Mouse (Mus musculus) inflammation-experienced regulatory T-cells, adult 6 months (primary cell): ENCODE results near the gene Krt35. TPM values are rescaled to one million over a fixed set of nuclear protein-coding genes. Genes with fewer than 3 reads are reported as not detected.

Experiments
- ATAC-seq: one replicate; pipeline ENCODE4 v1.8.0; 2017
- polyA plus RNA-seq, 3 experiments: library from polyadenylated mRNA; unstranded; fragments of 100-300 nt; shearing (Covaris generic); gene quantifications; one replicate each; pipeline ENCODE4 v1.2.1; 2017

Krt35 gene
- polyA plus RNA-seq, 3 experiments from 2014 or later, result not detected

- no peak for ATAC-seq
These were observed 37.2 kb downstream of the Krt35 start for GRCm38 (mm10) chr11:100058875-100059274.

DNA sequence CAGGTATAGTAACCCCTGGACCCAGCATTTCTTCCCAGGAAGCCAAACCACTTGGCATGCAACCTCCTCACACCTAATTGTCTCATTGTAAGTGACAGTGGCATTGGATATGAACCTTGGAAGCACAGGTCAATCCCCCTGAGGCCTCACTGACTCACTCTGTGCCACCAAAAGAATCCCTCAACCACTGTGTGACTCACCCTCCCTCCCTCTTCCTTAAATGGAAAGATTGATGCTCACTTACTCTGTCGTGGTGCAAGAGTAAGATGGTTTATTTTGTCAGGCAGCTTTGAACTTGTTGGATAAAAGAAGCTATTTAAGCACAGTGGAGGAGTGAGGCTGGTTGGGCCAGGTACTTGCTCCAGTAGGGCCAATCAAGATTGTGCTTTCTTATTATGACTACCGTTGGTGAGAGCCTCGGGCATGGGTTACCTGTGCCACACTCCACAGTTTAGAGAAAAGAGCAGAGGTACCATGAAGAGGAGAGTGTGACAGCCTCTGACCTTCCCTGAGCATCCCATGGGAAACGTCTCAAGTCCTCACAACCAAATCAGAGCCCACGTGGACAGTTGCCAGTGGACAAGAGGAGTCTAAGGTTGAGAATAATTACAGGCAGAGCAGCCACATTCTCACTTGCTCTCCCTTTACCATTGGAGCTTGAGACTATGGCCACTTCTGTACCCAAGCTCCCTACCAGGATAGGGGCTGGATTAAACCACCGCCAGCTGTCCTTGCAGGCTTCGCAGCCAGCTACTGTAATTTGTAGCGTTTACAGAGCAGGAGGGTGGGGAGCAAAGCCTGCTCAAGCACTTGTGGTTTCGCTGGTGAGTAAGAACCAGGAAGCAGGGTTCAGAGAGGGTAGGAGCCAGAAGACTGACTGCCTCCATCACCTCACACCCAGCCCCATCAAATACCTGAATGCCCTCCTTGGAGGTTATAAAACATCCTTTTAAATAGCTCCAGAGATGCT lies 40.1 kb downstream of the Krt35 start:
- no peak for ATAC-seq

- ATAC-seq, result no peak
These were observed 45.6 kb downstream of the Krt35 start, which contains the start of gene Krt31 for GRCm38 (mm10) chr11:100050451-100050850. Gene Krt31 (minus strand): TSS chr11:100050551.

- ATAC-seq, result no peak
These were observed 48.8 kb downstream of the Krt35 start for GRCm38 (mm10) chr11:100047193-100047592.

DNA sequence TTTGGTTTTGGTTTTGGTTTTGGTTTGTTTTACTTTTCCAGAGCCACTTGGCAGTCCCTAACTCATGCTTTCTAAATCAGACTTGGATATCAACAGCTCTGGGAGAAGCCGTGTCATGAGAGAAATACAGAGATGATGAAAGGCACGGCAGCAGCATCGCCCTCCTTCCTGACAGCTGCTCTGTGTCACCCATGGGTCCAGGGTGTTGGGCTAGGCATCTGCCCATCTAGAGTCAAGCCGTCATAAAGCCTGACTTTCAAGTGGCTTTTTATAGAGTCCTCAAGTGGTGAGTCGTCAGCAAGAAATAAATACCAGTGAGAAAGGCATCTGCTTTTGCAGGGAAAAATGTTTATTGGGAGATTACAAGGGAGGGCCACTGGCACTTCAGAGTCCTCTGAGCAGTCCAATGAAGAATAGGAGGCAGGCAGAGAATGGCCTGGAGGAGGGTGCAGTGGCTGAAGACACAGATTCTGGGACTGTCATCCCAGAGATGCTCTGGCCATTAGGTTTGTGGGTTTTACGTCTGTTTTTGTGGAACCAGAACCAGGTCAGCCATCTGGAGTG lies 49.7 kb downstream of the Krt35 start:
- no peak for ATAC-seq

Other genes with a start within 250 kb of the Krt35 start
- not detected for gene Krtap4-16, start 244.6 kb downstream of the Krt35 start, polyA plus RNA-seq
- not detected for gene Gm11568, start 238.3 kb downstream of the Krt35 start, polyA plus RNA-seq
- not detected for gene Gm11559, start 231.8 kb downstream of the Krt35 start, polyA plus RNA-seq
- gene Krtap9-1, start 222.9 kb downstream of the Krt35 start, polyA plus RNA-seq, result not detected
- not detected for gene Gm11567, start 217.1 kb downstream of the Krt35 start, polyA plus RNA-seq
- not detected for gene Krtap31-1, start 188.3 kb downstream of the Krt35 start, polyA plus RNA-seq
- not detected for gene Gm11565, start 181.5 kb downstream of the Krt35 start, polyA plus RNA-seq
- gene Krtap31-2, start 159.9 kb downstream of the Krt35 start, polyA plus RNA-seq, result not detected
- gene Krtap9-5, start 147.8 kb downstream of the Krt35 start, polyA plus RNA-seq, result not detected
- not detected for gene Krtap29-1, start 117.2 kb downstream of the Krt35 start, polyA plus RNA-seq
- gene Krtap16-1, start 109.6 kb downstream of the Krt35 start, polyA plus RNA-seq, result not detected
- not detected for gene Krtap17-1, start 102.2 kb downstream of the Krt35 start, polyA plus RNA-seq
- not detected for gene Krt33a, start 80.0 kb downstream of the Krt35 start, polyA plus RNA-seq
- not detected for gene Krt33b, start 66.4 kb downstream of the Krt35 start, polyA plus RNA-seq
- gene Krt34, start 54.7 kb downstream of the Krt35 start, polyA plus RNA-seq, result not detected
- not detected for gene Krt31, start 45.7 kb downstream of the Krt35 start, polyA plus RNA-seq
- not detected for gene Krt32, start 8.0 kb downstream of the Krt35 start, polyA plus RNA-seq
- gene Krt36, start 9.4 kb upstream of the Krt35 start, polyA plus RNA-seq, result not detected
- not detected for gene Krt13, start 25.3 kb upstream of the Krt35 start, polyA plus RNA-seq
- not detected for gene Krt15, start 39.7 kb upstream of the Krt35 start, polyA plus RNA-seq
- gene Krt19, start 52.4 kb upstream of the Krt35 start, polyA plus RNA-seq, result not detected
- gene Krt9, start 97.0 kb upstream of the Krt35 start, polyA plus RNA-seq, result not detected
- not detected for gene Krt14, start 111.3 kb upstream of the Krt35 start, polyA plus RNA-seq
- gene Krt16, start 152.7 kb upstream of the Krt35 start, polyA plus RNA-seq, result not detected
- 1 to 10 TPM; 1.8 to 4.5 (median 2.1) TPM for gene Krt17, start 164.8 kb upstream of the Krt35 start, polyA plus RNA-seq
- not detected for gene Krt42, start 173.6 kb upstream of the Krt35 start, polyA plus RNA-seq
- 1,000 to 10,000 TPM; 1,938 to 3,125 (median 2,500) TPM for gene Eif1, start 223.6 kb upstream of the Krt35 start, polyA plus RNA-seq
- gene Gast, start 238.2 kb upstream of the Krt35 start, polyA plus RNA-seq, result not detected